Mouse (Mus musculus) 416B (cell line): ENCODE data around the gene Cacna1e.

Experiments
- DNase-seq: peaks from one replicate; pipeline ENCODE4 v3.0.0; 2011; ENCODE audit warnings: low read depth

Gene Cacna1e

GRCm38 (mm10) chr1:154622666-154623653 is 261.3 kb downstream of the Cacna1e start:
- no peak for DNase-seq

GRCm38 (mm10) chr1:154617743-154618455 is 266.4 kb downstream of the Cacna1e start:
- DNase-seq: no peak

GRCm38 (mm10) chr1:154615759-154616158 is 268.5 kb downstream of the Cacna1e start:
- DNase-seq: no peak

- no peak for DNase-seq
These were observed 275.8 kb downstream of the Cacna1e start for GRCm38 (mm10) chr1:154608516-154608915.

GRCm38 (mm10) chr1:154607406-154607805 is 276.9 kb downstream of the Cacna1e start:
- no peak for DNase-seq

- DNase-seq: no peak
These were observed 278.7 kb downstream of the Cacna1e start for GRCm38 (mm10) chr1:154605601-154606000.

- no peak for DNase-seq
These were observed 280.5 kb downstream of the Cacna1e start for GRCm38 (mm10) chr1:154603781-154604180.

GRCm38 (mm10) chr1:154602531-154602930 is 281.8 kb downstream of the Cacna1e start:
- no peak for DNase-seq

- no peak for DNase-seq
These were observed 301.8 kb downstream of the Cacna1e start for GRCm38 (mm10) chr1:154582516-154582915.

- no peak for DNase-seq
These were observed 304.4 kb downstream of the Cacna1e start for GRCm38 (mm10) chr1:154579929-154580328.

- DNase-seq: no peak
These were observed 305.6 kb downstream of the Cacna1e start for GRCm38 (mm10) chr1:154578748-154579147.

- no peak for DNase-seq
These were observed 307.9 kb downstream of the Cacna1e start for GRCm38 (mm10) chr1:154576418-154576817.

- DNase-seq: no peak
These were observed 318.3 kb downstream of the Cacna1e start for GRCm38 (mm10) chr1:154566026-154566425.

GRCm38 (mm10) chr1:154555811-154556210 is 328.5 kb downstream of the Cacna1e start:
- DNase-seq: no peak

GRCm38 (mm10) chr1:154553132-154553531 is 331.2 kb downstream of the Cacna1e start:
- no peak for DNase-seq

- DNase-seq: no peak
These were observed 346.9 kb downstream of the Cacna1e start for GRCm38 (mm10) chr1:154537445-154537844.

GRCm38 (mm10) chr1:154536763-154537162 is 347.5 kb downstream of the Cacna1e start:
- no peak for DNase-seq

- no peak for DNase-seq
These were observed 351.0 kb downstream of the Cacna1e start for GRCm38 (mm10) chr1:154532987-154533940.

GRCm38 (mm10) chr1:154529666-154530065 is 354.6 kb downstream of the Cacna1e start:
- DNase-seq: no peak

- no peak for DNase-seq
These were observed 355.5 kb downstream of the Cacna1e start for GRCm38 (mm10) chr1:154528803-154529202.

GRCm38 (mm10) chr1:154520715-154521114 is 363.6 kb downstream of the Cacna1e start:
- no peak for DNase-seq

GRCm38 (mm10) chr1:154515350-154515749 is 369.0 kb downstream of the Cacna1e start:
- no peak for DNase-seq
